Mouse (Mus musculus) heart, adult 9 months (tissue): ENCODE measurements around the gene Ube2m.

Experiments
- DNase-seq, 2 experiments: peaks; one replicate each; pipeline ENCODE4 v3.0.0; 2022; ENCODE audit warnings: low spot score in 2 of 2

Ube2m gene

DNA sequence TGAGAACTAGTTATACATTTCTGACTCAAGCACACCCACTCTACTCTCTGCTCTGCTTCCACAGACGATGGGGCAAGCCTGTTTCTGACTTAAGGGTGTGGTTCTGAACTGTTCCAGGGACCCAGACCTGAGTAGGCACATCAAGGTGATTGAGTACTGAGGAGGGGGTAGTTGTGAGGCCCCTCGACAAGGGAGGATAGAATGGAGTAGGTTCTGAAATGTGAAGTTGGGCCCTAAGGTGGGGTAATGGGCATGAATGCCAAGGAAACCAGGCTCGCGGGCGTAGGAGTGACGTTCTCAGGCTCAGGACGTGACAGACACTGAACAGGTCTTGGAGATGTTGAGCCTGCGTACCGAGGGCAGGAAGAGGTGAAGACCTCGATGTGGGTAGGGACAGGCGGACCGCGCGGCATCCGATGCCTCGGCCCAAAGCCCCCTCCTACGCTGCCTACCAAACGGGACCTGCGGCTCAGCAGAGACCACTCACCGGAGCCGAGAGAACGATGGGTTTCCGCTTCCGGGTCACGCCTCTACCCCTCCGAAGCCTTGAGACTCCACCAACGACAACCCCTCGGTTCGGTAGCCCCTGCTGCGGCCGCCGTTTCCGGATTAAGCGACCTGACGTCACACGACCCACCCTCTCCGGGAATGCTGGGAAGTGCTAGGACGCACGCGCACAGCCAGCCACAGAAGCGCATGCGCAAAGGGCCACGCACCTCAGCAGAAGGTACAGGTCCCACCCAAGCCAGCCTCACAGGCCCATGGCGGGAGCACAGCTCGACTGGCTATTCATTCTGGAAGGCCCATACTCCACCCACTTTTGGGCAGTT, 3.7 kb downstream of the Ube2m start, which contains the start of gene Chmp2a:
Gene Chmp2a (minus strand): TSS at position 660 of the 830 bp plus-strand sequence.
- peak; percentile 96 to 98 for DNase-seq

- no peak for DNase-seq
These were observed 4.5 kb downstream of the Ube2m start for GRCm38 (mm10) chr7:13033451-13034147.

GRCm38 (mm10) chr7:13032541-13032940, 5.5 kb downstream of the Ube2m start:
- no peak for DNase-seq

- no peak for DNase-seq
These were observed 6.1 kb downstream of the Ube2m start for GRCm38 (mm10) chr7:13031983-13032382.

- DNase-seq: no peak
These were observed 7.0 kb downstream of the Ube2m start for GRCm38 (mm10) chr7:13031069-13031468.

- no peak for DNase-seq
These were observed 9.1 kb downstream of the Ube2m start for GRCm38 (mm10) chr7:13028986-13029385.

- peak in 1 of 2 experiments; percentile 2 for DNase-seq
These were observed 12.5 kb downstream of the Ube2m start for GRCm38 (mm10) chr7:13025511-13026112.

GRCm38 (mm10) chr7:13024805-13025204, 13.3 kb downstream of the Ube2m start:
- peak; percentile 59 to 61 for DNase-seq

- peak; percentile 91 to 95 for DNase-seq
These were observed 13.9 kb downstream of the Ube2m start for GRCm38 (mm10) chr7:13023928-13024731.

DNA sequence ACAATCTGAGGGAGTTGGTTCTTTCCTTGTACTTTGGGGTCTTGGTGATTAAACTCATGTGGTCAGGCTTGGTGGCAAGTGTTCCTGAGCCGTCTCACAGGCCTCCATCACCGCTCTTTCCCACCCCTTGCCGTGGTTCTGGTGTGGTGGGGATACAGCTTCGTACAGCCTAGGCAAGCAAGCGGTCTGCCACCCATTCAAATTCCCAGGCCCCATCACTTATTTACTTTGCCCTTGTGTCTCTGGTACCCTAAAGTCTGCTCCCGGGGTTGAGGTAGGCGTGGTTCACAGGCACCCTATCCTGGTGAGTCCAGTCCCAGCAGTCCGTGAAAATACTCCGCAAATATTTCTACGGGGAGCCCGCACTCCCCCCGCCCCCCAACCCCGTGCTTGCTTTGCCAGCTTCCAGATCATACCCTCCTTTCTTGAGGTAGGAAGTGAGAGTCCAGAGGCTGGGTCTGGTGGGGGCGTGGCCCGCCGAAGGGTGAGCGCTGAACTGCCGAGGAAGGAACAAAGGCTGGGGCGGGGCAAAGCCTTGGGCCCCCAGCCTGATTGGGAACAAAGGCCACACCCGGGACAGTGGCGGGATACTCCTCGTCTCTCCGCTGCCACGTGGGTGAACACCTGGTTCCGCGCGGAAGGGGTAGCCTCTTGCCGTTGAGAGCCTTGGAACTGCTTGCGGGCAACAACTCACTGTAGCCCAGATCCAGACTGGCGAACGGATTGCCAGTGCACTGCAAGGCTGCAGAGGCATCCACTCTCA, 15.1 kb downstream of the Ube2m start:
- peak; percentile 56 to 73 for DNase-seq

GRCm38 (mm10) chr7:13015217-13015616, 22.9 kb downstream of the Ube2m start:
- DNase-seq: no peak

DNA sequence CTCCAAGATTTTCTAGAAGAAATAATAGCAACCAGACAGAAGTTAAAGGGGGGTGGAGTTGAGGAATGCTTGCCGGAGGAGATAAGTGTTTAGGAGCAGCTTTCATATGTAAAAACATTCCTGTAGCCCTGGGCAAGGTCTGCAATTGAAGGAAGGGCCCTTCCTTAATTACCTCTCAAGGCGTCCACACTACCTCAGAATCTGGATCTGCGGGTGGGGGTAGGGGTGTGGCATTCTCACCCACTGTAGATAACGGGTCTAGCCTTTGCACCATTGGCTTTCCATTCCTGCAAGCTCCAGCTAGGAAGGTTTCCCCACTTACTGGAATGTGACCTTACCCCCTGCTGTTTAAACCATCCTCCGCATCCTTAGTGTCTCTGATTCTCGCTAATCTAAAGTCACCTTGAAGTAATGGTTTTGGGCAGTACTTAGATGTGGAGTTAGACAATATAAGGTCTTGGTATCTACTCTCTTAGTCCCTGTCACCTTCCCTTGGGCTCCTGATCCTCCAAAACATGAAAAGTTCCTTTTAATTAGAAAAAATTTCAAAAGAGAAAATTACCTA, 23.7 kb downstream of the Ube2m start:
- DNase-seq: no peak

DNA sequence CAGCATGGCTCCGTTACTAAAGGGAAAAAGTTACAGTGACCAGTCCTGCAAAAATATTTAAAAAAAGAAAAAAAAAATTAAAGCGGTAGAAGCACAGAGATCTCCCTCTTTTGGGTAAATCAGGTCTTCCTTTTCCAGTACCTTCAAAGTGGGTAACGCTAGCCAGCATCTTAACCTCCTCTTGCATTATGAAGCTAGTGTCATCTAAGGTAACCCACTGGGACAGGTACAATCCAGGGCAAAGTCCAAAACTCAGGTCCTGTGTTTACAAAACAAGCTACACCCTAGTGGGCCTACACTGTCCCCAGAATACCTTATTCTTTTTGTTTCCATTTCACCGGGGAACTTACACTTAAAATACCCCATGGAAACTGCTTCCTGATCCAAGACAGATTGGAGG, 24.4 kb downstream of the Ube2m start:
- DNase-seq: no peak

DNA sequence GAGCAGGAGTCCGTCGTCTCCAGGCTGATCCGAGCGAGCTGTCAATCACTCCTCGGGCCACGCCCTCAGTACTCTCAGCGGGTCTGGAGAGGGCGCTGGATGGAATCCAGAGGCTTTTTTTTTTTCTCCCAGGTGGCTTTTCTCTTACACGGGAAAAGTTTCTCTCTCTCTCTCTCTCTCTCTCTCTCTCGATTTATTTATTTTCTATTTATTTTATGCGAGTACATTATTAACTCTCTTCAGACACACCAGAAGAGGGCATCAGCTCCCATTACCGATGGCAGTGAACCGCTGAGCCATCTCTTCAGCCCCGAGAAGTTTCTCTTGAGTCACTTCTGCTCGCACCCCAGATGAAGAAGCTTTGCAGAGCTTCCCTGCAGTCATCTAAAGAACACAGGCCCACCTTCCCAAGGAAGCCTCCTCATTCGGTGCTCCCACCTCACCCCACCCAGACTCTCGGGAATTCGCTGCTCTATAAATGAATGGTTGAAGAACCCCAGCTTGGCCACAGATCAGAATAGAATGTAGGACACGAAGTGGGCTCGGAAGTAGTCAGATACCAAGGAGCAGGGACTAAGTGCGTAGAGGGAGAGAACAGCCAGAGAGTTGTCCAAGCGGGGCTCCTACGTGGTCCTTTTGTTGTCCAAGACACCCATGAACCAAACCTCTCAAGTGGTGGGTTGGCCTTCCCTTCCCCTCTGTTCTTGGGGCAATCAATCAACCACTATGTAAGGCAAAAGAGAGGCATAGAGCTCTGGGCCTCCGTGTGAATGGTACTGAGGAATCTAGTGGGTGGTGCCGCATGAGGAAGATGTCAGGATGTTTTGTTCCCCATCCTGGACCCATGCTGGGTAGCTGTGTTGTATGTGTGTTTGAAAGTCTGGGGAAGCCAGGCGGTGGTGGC, 27.8 kb downstream of the Ube2m start, which contains the start of gene Zbtb45:
Gene Zbtb45 (minus strand): TSS at position 30 of the 904 bp plus-strand sequence.
- no peak for DNase-seq

DNA sequence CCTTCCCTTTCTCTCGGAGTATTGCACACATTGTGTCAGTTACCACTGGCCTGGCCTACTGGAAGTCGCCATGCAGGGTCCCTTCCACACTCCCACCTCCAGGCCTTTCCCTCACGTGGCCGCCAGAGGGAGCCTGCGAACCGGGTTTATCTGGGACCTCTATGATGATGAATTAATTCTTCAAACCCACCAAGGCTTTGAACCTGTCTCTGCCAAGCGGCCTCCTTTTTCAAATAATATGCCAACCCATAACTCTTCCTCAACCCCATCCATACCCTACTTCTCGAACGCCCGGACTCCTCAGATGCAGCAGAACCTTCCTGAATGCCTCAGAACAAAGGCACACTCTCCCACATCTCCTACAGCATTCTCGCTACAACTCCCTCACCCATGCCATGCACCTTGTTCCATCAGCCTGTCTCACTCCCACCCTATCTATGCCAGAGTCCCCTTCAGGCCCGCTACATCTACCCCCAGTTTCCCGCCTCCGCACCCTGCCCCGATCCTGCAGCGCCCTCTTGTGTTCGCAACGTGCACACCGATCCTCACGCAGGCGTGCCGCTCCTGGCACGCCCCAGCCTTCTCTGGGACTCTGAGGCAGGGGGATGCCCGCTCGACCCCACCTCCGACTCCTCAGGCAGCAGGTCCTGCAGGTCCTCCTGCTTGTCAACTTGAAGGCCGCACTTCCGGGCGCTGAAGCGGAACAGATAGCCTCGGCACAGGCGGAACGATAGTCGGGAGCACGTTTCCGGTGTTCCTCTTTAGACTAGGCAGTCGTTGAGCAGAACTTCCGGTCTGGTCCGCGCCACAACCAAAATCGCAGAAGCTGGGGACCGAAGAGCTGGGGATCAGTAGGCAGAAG, 28.7 kb downstream of the Ube2m start:
- DNase-seq: peak; percentile 89 to 95

DNA sequence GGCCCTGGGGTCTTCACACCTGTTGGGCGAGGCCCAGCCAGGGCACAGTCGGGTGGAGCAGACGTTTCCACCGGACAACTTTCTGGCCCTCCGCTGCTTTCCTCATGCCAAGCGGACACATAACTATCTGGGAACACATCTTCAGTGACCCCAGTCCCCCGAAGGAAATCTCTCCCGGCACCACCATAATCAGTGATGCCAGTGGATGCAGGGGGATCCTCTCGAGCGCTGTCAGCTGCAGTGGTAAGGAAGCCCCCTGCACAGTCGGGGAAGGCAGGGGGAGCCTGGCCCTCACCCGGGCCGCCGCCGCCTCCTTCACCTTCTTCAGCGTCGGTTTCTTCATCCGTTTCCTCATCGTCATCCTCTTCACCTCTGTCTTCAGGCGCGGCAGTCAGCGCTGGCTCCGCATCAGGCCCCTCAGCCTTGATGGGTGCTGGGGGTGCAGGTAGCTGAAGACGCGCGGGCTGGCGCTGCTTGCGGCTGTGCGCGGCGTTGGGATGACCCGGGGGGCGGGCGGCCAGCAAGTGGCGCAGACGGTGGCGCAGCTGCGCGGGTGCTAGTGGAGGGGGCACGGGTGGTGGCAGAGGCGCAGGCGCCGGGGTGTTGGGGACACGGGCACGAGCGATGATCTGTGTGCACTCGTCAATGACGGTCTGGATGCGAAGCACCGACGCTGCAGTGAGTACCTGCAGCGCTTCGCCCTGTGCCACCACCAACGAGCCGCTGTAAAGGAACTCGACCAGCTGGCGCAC, 30.6 kb downstream of the Ube2m start:
- DNase-seq: no peak

DNA sequence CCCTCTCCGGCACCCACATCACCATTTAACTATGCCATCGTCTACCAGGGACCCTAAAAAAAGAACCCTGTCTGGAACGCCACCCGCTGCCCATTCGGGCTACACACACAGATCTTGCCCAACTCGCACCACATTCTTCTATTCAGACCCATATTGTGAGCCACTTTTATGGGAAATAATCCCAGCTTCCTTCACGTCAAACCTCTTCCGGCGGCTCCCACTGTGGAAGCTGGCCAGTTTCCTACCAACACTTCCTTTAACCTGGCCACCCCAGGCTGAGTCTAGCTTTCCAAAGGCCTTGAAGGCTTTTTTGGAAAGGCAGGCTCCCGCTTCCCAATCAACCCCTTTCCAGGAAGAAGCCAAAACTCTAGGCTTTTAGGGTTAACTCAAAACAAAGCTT, 31.5 kb downstream of the Ube2m start:
- DNase-seq: no peak

DNA sequence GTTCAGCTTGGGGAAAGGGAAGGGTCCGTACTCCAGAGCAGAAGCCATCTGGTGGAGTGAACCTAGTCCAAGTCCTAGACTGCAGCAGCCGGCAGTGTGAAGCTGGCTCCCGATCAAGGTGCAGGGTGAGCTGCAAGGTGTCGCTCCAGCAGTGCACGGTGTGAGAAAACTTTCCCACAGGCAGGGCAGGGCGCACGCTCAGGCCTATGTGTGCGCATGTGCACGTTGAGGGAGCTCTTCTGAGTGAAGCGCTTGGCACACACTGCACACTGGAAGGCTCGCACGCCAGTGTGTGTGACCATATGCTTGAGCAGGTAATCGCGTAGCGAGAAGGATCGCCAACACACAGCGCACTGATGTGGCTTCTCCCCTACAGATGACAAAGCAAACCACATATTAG, 32.1 kb downstream of the Ube2m start:
- DNase-seq: no peak
